Mouse (Mus musculus) embryonic facial prominence, embryonic 15.5 days (tissue): ENCODE measurements around the gene Reck. TPM values are rescaled to one million over a fixed set of nuclear protein-coding genes. Genes with fewer than 3 reads are reported as not detected.

Experiments
- ATAC-seq: fragments of 200-750 bp; cut with Nextera tagmentation; 2 replicates; pipeline ENCODE4 v1.8.0; 2017; ENCODE audit warnings: low read depth, moderate TSS enrichment; ENCODE audit not compliant: insufficient number of reproducible peaks, low FRiP score, low TSS enrichment
- H3K27ac ChIP-seq: fragments of 300-500 bp; sonication (generic); replicated peaks from 2 replicates; pipeline ENCODE4 v1.5.1; 2015; ENCODE audit warnings: mild to moderate bottlenecking, inconsistent platforms
- H3K27me3 ChIP-seq: fragments of 300-500 bp; sonication (generic); 2 replicates; pipeline ENCODE4 v1.6.1; 2015; ENCODE audit warnings: inconsistent platforms
- H3K36me3 ChIP-seq: fragments of 300-500 bp; sonication (generic); 2 replicates; pipeline ENCODE4 v1.6.1; 2015; ENCODE audit warnings: mild to moderate bottlenecking, inconsistent platforms
- H3K4me1 ChIP-seq: fragments of 300-500 bp; sonication (generic); 2 replicates; pipeline ENCODE4 v1.6.1; 2015; ENCODE audit warnings: inconsistent platforms
- H3K4me2 ChIP-seq: fragments of 300-500 bp; sonication (generic); replicated peaks from 2 replicates; pipeline ENCODE4 v1.6.1; 2015; ENCODE audit warnings: mild to moderate bottlenecking, inconsistent platforms
- H3K4me3 ChIP-seq: fragments of 300-500 bp; sonication (generic); replicated peaks from 2 replicates; pipeline ENCODE4 v1.5.1; 2015; ENCODE audit warnings: mild to moderate bottlenecking, inconsistent platforms
- H3K9ac ChIP-seq: fragments of 300-500 bp; sonication (generic); 2 replicates; pipeline ENCODE4 v1.6.1; 2015; ENCODE audit warnings: inconsistent platforms
- H3K9me3 ChIP-seq: fragments of 300-500 bp; sonication (generic); replicated peaks from 2 replicates; pipeline ENCODE4 v1.6.1; 2016; ENCODE audit warnings: inconsistent platforms
- WGBS: fragments of 180-500 bp; shearing (Covaris S2); methylation state at CpG from one replicate; pipeline ENCODE4 v1.1.7; 2015; 5-methylcytosine and 5-hydroxymethylcytosine counted together
- polyA plus RNA-seq: library from polyadenylated mRNA; unstranded; fragments of >200 nt; fragmentation: Nextera tagmentation; extraction: Ambion mirVana; gene quantifications from 2 replicates; pipeline ENCODE4 v1.2.1, GENCODE M21; 2015

Gene Reck
- polyA plus RNA-seq, 1 experiment from 2014 or later: 33.7 TPM

DNA sequence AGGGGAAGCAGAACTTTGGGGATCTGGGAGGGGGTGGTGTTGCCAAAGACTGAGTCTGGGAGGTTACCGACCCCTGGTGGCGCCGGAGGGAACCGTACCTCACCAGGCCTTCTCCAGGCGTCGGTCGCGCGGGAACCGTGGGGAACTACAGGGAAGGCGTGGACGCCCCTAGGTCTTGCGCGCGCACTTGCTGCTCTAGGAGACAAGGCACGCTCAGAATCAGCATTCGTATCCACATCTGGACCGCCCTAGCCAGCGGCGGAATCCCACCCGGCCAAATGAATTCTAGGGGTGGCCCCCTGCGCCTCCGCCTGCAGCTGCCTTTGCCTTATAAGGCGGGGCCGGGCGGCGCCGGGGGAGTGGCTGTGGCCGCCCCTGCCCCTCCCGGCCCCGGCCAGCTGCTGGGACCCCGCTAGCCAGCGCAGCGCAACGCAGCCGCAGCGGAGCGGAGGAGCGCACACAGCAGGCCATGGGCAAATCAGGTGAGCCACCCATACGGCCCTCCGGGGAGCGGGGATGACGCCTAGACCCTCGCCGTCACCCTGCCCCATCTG lies 82.0 kb downstream of the Reck start, which contains the start of gene Glipr2:
Glipr2 (plus strand) TSS at position 110 of the 554 bp plus-strand sequence.
- H3K27ac ChIP-seq: peak within 1 kb of the TSS; percentile 87
- peak within 1 kb of the TSS; percentile 44 for H3K9ac ChIP-seq
- under 1% methylated on average over 45 of the region's 45 CpGs for WGBS
- H3K4me3 ChIP-seq: peak within 1 kb of the TSS; percentile 73
- H3K4me1 ChIP-seq: peaks cover 13% of the 10 kb centered on the region
- no peaks in the 10 kb centered on the region for H3K27me3 ChIP-seq
- ATAC-seq: peak; percentile 88
- H3K4me2 ChIP-seq: peak within 1 kb of the TSS; percentile 93
- no peaks in the 10 kb centered on the region for H3K36me3 ChIP-seq
- H3K9me3 ChIP-seq: no peaks in the 10 kb centered on the region

DNA sequence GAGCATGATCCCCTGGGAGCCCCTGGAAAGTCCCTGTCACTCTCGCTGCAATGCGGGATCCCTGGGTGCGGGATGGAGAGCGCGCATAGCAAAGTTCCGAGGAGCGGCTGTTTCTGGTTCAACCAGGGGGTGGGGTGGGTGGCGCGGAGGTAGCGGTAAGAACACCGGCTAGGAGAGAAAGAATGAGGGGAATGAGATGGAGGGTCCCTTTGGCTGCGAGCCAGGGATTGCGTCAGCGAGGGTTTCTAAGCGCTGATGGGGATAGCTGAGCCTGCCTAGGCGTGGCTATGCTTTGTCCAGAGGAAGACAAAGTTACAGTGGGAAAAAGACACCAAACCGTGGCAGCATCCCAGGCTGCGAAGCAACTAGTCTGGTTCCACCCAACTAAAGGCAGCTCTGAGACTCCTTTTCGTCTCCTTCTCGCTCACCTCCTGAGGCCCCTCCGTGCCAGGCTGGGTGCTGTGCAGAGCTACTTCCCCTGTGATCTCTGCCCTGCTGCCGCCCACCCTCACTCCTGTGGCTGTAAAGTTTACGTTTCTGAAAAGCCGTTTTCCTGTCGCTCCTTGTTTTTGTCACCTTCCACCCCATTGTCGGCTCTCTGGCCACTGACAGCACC lies 82.6 kb downstream of the Reck start:
- H3K9me3 ChIP-seq: no peaks in the 10 kb centered on the region
- H3K27ac ChIP-seq: peak overlapping the region; percentile 87
- peak overlapping the region; percentile 44 for H3K9ac ChIP-seq
- ATAC-seq: peak; percentile 78
- H3K4me1 ChIP-seq: peaks cover 13% of the 10 kb centered on the region
- under 1% methylated on average over 26 of the region's 26 CpGs for WGBS
- peak overlapping the region; percentile 93 for H3K4me2 ChIP-seq
- H3K27me3 ChIP-seq: no peaks in the 10 kb centered on the region
- H3K36me3 ChIP-seq: no peaks in the 10 kb centered on the region
- H3K4me3 ChIP-seq: peak overlapping the region; percentile 73

DNA sequence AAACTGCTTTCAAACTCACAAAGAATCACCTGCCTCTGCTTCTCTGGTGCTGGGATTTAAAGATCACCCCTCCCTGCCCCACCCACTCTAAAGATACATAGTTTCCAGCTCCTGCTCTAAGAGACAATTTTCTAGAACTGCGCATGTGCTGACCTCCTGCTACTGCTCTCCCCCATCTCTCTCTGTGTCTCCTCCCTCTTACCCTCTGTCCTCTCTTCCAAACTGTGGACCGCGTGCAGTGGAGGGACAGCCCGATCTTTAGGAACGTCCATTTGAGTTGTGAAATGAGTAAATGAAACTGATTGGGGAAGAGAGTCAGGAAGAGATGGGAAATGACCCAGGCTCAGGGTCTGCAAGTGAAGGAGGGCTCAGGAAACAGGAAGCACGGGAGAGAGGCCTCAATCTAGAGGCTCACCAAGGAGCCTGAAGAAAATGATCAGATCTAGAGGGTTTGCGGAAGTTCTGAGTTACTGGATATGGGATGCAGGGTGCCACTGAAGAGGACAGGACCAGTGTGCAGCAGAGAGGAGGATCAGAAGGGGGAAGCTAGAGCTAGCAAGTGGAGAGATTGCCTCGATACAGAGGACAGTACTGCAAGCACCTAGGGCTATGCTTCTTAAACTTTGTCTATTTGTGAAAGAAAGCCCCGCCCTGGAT lies 84.3 kb downstream of the Reck start:
- H3K4me3 ChIP-seq: no peak overlapping the region
- peaks cover 22% of the 10 kb centered on the region for H3K4me1 ChIP-seq
- ATAC-seq: no peak
- no peak overlapping the region for H3K9ac ChIP-seq
- no peaks in the 10 kb centered on the region for H3K9me3 ChIP-seq
- H3K27ac ChIP-seq: no peak overlapping the region
- 62% methylated on average over 9 of the region's 9 CpGs for WGBS
- no peaks in the 10 kb centered on the region for H3K27me3 ChIP-seq
- H3K36me3 ChIP-seq: no peaks in the 10 kb centered on the region
- peak overlapping the region; percentile 9; the same call in 1 of the 2 replicates for H3K4me2 ChIP-seq

DNA sequence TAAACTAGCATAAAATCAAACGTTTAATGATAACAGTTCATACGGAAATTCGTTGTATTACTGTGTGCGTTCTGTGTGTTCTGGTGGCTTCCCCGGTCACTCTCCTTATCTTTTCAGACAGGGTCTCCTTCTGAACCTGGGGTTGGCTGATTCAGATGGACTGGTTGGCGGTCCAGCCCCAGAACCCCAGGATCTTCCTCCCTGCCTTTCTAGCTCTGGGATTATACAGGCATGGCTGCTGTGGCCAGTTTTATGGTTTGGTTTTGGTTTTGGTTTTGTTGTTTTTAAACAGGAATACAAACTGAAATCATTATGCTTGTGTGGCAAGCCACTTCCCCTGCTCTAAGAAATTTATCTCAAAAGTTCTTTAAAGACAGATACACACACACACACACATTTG lies 84.9 kb downstream of the Reck start:
- Histone ChIP-seq H3K9ac (no peak overlapping the region), H3K4me3 (no peak overlapping the region), H3K27me3 (no peaks in the 10 kb centered on the region), H3K4me1 (peaks cover 26% of the 10 kb centered on the region), H3K4me2 (no peak overlapping the region), H3K27ac (no peak overlapping the region), H3K36me3 (no peaks in the 10 kb centered on the region), H3K9me3 (no peaks in the 10 kb centered on the region)
- WGBS: 82% methylated on average over 6 of the region's 6 CpGs
- ATAC-seq: no peak

DNA sequence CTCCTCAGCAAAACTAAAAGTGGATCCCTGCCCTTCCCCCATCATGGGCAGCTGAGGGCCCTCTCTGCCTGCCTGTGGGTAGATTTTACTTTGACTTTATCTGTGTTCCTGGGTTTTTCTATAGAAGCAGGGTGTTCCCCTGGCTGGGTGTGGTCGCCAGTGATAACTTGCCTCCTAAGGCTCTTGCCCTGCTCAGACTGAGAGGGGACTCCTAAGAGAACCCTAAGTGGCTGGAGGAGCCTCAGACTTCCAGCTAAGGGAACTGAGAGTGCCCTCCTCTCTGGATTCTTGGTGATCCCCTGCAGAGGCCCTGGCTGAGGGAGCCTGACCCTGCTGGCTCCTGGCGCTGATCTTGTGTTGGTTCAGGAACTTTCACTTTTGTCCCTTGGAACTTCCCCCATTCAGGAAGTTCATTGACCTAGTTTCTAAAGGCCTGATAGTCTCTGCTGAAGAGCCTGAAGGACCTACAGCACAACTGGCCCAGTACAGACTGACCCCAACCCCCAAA lies 89.0 kb downstream of the Reck start:
- no peak for ATAC-seq
- no peak overlapping the region for H3K9ac ChIP-seq
- H3K27me3 ChIP-seq: no peaks in the 10 kb centered on the region
- H3K9me3 ChIP-seq: no peaks in the 10 kb centered on the region
- H3K27ac ChIP-seq: no peak overlapping the region
- no peak overlapping the region for H3K4me3 ChIP-seq
- no peak overlapping the region for H3K4me2 ChIP-seq
- H3K4me1 ChIP-seq: peaks cover 31% of the 10 kb centered on the region
- WGBS: 58% methylated on average over 2 of the region's 2 CpGs
- no peaks in the 10 kb centered on the region for H3K36me3 ChIP-seq

DNA sequence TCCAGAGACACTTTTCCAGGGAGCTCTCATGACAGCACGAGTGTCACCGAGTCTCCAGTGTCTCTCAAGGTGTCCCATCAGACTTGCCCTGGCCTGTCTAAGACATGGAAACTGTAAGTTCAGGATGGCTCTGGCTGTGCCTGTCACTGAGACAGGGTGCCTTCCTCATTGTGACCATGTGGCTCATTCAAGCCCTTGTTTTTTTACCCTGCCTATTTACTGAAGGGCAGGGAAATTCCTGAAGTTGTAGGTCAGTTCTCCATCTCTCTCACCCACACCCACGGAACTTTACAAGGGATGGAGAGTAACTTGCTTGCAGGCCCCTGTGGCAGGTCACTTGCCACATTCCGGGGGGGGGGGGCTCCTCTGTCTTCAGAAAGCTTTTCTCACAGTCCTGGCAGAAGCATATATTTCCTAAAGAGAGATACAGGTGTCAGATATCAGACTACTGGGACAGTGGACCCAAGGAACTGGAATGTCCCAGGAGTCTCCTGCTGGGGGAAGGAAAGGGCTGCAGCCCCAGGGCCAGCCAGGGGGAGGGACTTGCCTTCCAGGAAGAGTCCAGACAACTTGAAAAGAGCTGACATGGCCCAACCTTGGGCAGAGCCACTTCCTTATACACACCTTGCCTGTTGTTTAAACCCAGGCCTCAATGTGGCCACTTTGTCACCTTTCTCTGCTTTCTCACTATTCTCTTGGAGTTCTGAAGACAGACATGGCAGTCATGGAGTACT lies 89.8 kb downstream of the Reck start:
- no peak overlapping the region for H3K4me3 ChIP-seq
- 34% methylated on average over 4 of the region's 4 CpGs for WGBS
- no peaks in the 10 kb centered on the region for H3K27me3 ChIP-seq
- no peak for ATAC-seq
- H3K9me3 ChIP-seq: no peaks in the 10 kb centered on the region
- no peak overlapping the region for H3K9ac ChIP-seq
- no peak overlapping the region for H3K27ac ChIP-seq
- peaks cover 33% of the 10 kb centered on the region for H3K4me1 ChIP-seq
- no peak overlapping the region for H3K4me2 ChIP-seq
- H3K36me3 ChIP-seq: no peaks in the 10 kb centered on the region

DNA sequence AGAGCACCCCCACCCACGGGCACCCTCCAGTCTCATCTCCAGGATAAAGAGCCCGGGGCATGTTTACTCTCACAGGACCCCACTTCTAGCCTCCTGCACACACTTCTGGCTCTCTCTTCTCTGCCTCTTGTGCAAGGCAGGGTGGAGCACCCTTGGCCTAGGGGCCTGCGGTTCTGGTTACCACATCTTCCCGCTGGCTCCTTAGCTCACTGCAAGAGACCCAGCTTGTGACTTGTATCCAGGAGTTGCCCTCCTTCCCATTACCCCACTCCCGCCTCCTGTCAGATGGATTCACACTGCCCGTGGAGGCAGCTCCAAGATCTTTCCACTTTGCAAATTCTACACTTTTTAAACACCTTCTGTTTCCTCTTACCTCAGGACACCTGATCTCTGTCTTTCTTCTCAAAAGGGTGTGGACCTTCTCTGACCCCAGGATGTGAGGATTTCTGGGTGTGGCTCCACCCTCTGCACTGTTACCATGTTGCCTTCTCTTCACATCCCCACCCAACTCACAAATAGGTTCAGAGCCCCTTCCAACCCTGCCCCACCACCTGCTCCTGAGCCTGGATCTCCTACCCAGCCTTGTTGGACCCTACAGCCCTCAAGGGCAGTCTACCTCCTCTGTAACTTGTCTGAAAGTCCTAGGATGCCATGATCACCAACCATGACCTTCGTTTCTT lies 90.7 kb downstream of the Reck start:
- ATAC-seq: no peak
- Histone ChIP-seq H3K27ac (no peak overlapping the region), H3K9me3 (no peaks in the 10 kb centered on the region), H3K36me3 (0 out of 2 replicates have a peak, but pooled peaks cover 3% of the 10 kb centered on the region), H3K4me1 (peaks cover 33% of the 10 kb centered on the region), H3K27me3 (no peaks in the 10 kb centered on the region), H3K4me2 (no peak overlapping the region), H3K4me3 (no peak overlapping the region), H3K9ac (no peak overlapping the region)
- 69% methylated on average over 7 of the region's 7 CpGs for WGBS

DNA sequence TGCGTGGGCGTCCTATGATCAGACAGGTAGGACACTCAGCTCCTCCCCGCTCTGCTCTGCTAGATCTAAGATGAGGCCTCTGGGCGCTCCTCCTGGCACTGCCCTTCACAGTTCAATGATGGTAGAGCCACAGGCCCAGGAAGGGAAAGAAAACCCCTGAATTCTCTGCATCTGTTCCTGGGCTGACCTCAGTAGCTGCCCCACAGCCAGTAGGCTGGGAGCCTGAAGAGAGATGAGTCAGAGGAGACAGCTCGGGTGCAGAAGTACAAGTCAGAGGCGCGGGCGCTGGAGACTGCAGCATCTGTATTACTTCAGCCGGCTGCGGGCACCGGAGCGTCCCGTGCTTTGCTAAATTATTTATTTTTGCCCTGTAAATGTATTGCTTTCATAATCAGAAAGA lies 93.3 kb downstream of the Reck start:
- 40% methylated on average over 13 of the region's 13 CpGs for WGBS
- H3K27ac ChIP-seq: no peak overlapping the region

DNA sequence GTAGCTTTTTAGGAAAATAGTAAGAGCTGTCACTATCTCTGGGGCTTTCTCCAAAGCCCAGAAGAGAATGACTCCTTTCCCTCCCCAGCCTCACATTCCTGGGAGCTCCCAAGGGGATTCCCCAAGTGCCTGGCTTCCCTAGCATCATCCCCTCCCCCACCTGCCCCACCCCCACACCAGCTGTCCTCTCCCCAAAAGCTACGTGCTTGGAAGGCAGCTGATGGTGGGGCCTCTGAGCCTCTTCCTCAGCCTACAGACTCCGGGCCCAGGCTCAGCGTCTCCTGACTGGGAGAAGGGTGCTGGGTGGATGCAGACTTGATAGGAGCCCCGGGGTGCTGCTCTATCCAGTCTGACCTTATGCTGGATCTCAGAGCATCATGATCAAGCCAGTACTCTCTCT lies 94.0 kb downstream of the Reck start:
- no peak for ATAC-seq
- Histone ChIP-seq H3K27me3 (no peaks in the 10 kb centered on the region), H3K9me3 (no peaks in the 10 kb centered on the region), H3K36me3 (0 out of 2 replicates have a peak, but pooled peaks cover 3% of the 10 kb centered on the region), H3K4me2 (no peak overlapping the region), H3K9ac (no peak overlapping the region), H3K4me3 (no peak overlapping the region), H3K4me1 (peaks cover 39% of the 10 kb centered on the region), H3K27ac (no peak overlapping the region)
- WGBS: 20% methylated on average over 4 of the region's 4 CpGs

More for the DNA sequence above, 93.3 kb downstream of the Reck start:
- Histone ChIP-seq H3K4me2 (no peak overlapping the region; the same call in 1 of the 2 replicates), H3K36me3 (0 out of 2 replicates have a peak, but pooled peaks cover 3% of the 10 kb centered on the region), H3K9ac (no peak overlapping the region), H3K27me3 (no peaks in the 10 kb centered on the region), H3K4me1 (peaks cover 46% of the 10 kb centered on the region), H3K9me3 (no peaks in the 10 kb centered on the region), H3K4me3 (no peak overlapping the region)
- no peak for ATAC-seq

DNA sequence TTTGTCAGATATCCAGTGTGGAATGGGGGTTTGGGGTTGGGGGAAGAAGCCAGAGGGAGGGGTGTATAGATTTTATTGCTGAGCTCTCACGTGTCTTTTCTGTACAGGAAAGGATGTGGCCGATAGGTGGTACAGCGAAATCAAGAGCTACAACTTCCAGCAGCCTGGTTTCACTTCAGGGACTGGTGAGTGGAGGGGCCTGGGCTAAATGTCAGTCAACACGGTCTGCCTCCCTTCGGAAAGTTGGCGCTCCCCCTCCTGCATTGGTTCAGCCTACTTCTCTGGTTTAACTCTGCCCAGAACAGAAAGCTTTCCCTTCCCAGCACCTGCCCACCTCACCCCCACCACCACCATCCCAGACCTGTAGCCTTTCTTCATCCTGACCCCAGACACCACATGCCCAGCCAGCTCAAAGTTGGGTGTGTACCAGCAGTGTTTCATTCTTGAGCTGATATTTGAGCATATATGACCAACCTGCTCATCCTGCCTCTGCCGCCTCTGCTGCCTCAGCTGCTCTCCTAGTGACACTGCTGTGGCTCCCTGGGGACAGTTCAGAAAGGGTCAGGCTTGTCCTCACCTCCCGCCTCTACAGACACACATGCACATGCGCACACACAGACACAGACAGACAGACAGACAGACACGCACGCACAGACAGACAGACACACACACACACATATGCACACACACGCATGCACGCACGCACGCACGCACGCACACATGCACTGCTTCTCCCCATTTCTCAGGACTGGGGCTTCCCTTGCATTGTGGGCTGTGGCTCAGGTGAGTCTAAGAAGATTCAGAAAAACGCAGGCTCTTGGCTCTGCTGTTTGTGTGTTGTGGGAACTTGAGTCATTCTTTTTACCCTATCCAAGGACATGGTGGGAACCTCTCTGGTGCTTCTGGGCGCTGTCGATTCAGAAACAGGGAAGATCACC lies 95.3 kb downstream of the Reck start:
- no peak overlapping the region for H3K4me3 ChIP-seq
- H3K4me1 ChIP-seq: peaks cover 30% of the 10 kb centered on the region
- no peaks in the 10 kb centered on the region for H3K27me3 ChIP-seq
- WGBS: 84% methylated on average over 20 of the region's 20 CpGs
- H3K27ac ChIP-seq: no peak overlapping the region
- ATAC-seq: no peak
- H3K9me3 ChIP-seq: no peaks in the 10 kb centered on the region
- no peak overlapping the region for H3K9ac ChIP-seq
- H3K36me3 ChIP-seq: 0 out of 2 replicates have a peak, but pooled peaks cover 3% of the 10 kb centered on the region
- no peak overlapping the region for H3K4me2 ChIP-seq
